Mouse (Mus musculus): ENCODE results near the gene Ccdc93. TPM values are rescaled to one million over a fixed set of nuclear protein-coding genes. Genes with fewer than 3 reads are reported as not detected.

The Ccdc93 gene
- 36.6 TPM for total RNA-seq (2023)

DNA sequence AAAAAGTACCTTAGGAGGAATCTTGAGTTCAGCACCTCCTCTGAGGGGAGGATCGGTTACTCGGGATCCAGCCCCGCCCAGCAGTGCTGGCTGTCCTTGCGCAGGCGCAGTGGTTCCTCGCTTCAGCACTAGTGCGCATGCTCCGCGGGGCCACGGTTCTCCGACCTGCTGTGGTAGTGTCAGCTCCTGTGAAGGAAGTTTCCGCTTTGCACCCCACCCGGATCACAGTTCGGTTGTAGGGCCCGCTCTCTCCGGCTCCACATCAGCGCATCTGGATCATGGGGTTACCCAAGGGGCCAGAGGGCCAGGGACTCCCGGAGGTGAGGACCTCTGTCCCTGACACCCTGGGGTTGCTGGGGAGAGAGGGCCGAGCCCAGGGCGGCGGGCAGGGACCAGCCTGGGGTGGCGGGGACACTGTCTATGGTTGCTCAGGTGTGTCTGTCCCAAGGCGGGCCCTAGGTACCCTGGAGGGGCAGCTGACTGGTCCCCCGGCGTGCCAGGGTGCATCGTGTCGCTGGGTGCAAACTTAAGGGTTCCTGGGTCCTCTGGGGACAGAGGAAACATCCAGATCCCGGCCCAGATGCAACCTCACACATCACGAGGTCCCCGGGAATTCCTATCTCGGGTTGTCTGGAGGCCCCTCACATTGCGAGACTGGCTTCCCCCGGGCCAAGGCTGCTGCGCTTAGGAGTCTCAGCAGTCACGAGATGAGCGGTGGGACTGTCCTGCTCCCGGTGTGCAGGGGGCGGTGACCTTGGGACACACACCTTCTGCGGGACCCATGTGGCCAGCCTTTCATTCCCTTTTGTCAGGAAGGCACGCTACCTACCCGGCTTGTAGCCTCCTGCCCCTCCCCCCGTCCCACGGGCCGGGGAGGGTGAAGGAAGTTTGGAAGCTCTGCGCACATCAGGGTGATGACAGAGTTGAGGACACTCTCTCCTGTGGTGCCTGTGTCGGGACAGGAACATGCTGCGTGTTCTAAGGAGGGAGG is at the start of gene Ccdc93:
Gene Ccdc93, plus strand, starts transcription at position 112 of the 991 bp plus-strand sequence.

DNA sequence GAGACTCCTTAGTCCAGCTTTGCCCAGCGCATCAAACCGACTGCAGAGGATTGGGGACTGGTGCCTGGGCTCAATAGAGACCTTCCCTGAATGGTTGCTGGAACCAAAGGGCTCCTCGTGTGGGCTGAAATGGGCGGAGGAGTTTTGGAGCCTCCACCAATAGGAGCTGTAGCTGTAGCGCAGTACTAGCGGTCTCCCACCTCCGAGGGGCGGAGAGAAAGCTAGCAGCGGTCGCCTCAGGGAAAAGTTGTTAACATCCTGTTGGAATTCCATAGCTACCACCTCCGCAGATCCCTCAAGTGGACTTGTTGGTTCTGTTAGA is 97.5 kb downstream of the Ccdc93 start, which contains the start of gene Htr5b:
Gene Htr5b, minus strand, starts transcription at position 67 of the 322 bp plus-strand sequence.

Other genes with a start within 250 kb of the Ccdc93 start
- gene Insig2, start 98.5 kb upstream of the Ccdc93 start, total RNA-seq (2023) = 14.6 TPM
- not detected for gene Htr5b, start 97.4 kb downstream of the Ccdc93 start, total RNA-seq (2023)
- 78.2 TPM for gene Ddx18, start 136.9 kb downstream of the Ccdc93 start, total RNA-seq (2023)